Mouse (Mus musculus): ENCODE data around the gene Ubqln1.

GRCm38 (mm10) chr13:58232070-58232469 is 16.6 kb upstream of the Ubqln1 start:
- TF ChIP-seq CTCF (IDR thresholded peaks at IDR 0.05; ENCODE audit: extremely low read depth, insufficient read depth, low read length) (no peak), POLR2A (IDR thresholded peaks at IDR 0.05; ENCODE audit: extremely low read depth, insufficient read depth, low read length) (no peak)
